Mouse (Mus musculus) gastrocnemius, postnatal 10 days (tissue): Measurements from ENCODE around the gene Nfib. TPM values are rescaled to one million over a fixed set of nuclear protein-coding genes. Genes with fewer than 3 reads are reported as not detected.

Source experiments
- total RNA-seq, 2 experiments: library from RNA; stranded (reverse); gene quantifications; 2 replicates each; pipeline ENCODE4 v1.2.3; 2021

Nfib gene
- total RNA-seq, 2 experiments from 2014 or later = 145 to 150 TPM

Other genes with a start within 250 kb of the Nfib start
- gene Zdhhc21, start 154.2 kb upstream of the Nfib start, total RNA-seq = 10 to 100 TPM; 11.3 to 12.4 TPM
- gene Cer1, start 179.4 kb upstream of the Nfib start, total RNA-seq = not detected